Mouse (Mus musculus): Measurements from ENCODE around the gene Ptprd.

GRCm38 (mm10) chr4:76438496-76439079, 1773.2 kb downstream of the Ptprd start:
- TF ChIP-seq EP300 (IDR thresholded peaks at IDR 0.05) (no peak), CTCF (IDR thresholded peaks at IDR 0.05) (no peak)

Data from lung, postnatal 0 days (tissue).